Mouse (Mus musculus): ENCODE measurements at regions not wholly inside any gene's neighbourhood (a gene's known extent, or its start where the extent isn't known, plus 50 kb on each side); places are given as distances from the start of the nearest gene placed in this dataset.

DNA sequence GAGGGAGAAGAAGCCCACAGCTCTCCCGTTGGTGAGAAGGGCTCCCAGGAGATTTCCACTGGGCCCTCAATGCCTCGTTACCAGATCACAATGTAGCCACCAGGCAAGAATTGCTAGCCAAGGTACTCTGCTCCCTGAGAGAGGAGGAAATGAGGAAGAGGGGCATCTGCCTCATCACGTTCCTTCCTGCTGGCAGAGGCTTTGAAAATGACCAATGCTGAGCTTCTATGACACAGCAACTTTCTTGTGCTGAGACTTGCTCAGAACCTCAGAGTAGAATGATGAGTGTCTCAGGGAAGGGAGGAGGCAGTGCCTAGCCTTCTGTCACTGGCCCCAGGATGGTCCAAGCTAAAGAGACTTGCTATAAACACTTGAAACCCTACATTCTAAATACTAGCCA is 78.7 kb upstream of the Hsd17b12 start:
- no peak for TF ChIP-seq EP300 (IDR thresholded peaks at IDR 0.05; ENCODE audit: insufficient read depth, low read depth, low read length)
- no peak for TF ChIP-seq POLR2A (IDR thresholded peaks at IDR 0.05; ENCODE audit: insufficient read depth, low read length)
- TF ChIP-seq CTCF (IDR thresholded peaks at IDR 0.05; ENCODE audit: low read depth, low read length): no peak

Measured in ES-Bruce4 (cell line).